Mouse (Mus musculus) spleen, adult 2 months (tissue): ENCODE measurements at regions not wholly inside any gene's neighbourhood (a gene's known extent, or its start where the extent isn't known, plus 50 kb on each side); places are given as distances from the start of the nearest gene placed in this dataset.

Source experiments
- CTCF ChIP-seq: fragments of 200-500 bp; IDR thresholded peaks from 2 replicates; pipeline ENCODE4 v1.5.1; 2011; ENCODE audit warnings: mild to moderate bottlenecking, inconsistent platforms; ENCODE audit not compliant: insufficient read depth, insufficient read length, insufficient replicate concordance; ENCODE audit errors: extremely low read depth
- POLR2A ChIP-seq: fragments of 200-500 bp; IDR thresholded peaks from 2 replicates; pipeline ENCODE4 v1.6.1; 2011; ENCODE audit warnings: low read depth, low read length, inconsistent platforms

GRCm38 (mm10) chr4:71291741-71292149 lies 466.0 kb downstream of the Gm11232 start:
- no peak for TF ChIP-seq POLR2A
- TF ChIP-seq CTCF = no peak
